Mouse (Mus musculus): ENCODE measurements around the gene Plppr2. TPM values are rescaled to one million over a fixed set of nuclear protein-coding genes. Genes with fewer than 3 reads are reported as not detected.

Plppr2 gene
- polyA plus RNA-seq, 2 experiments: 1.3 to 2.6 TPM

DNA sequence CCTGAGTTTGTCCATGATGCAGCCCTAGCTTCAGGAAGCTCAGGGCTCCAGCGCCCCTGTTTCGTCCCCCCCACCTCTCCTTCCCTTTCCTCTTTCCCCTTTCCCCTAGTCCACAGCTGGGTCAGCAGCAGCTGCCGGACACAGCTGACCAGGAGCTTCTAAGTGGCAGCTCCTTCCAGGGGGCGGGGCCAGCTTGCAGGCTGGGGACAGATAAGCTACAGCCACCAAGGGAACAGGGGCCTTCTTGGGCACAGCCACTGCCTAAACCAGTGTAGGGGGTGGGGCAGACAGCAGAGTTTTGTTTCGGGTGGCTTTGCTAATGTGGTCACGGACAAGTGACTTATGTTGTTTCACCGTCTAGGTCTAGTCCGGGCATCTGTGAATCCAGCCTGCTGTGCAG, 26.6 kb downstream of the Plppr2 start, which contains the start of gene Epor:
Gene Epor (minus strand): TSS at position 90 of the 400 bp plus-strand sequence.
- H3K9me3 ChIP-seq (ENCODE audit: control insufficient read depth, low read length): no peaks in the 10 kb centered on the region
- H3K27me3 ChIP-seq (ENCODE audit: control insufficient read depth, insufficient read depth, low read length): no peaks in the 10 kb centered on the region
- H3K4me1 ChIP-seq (replicated peaks; ENCODE audit: control insufficient read depth in 2 of 2, insufficient read depth in 2 of 2, low read length in 1 of 2): peaks cover 13 to 24% of the 10 kb centered on the region in 2 experiments
- H3K27ac ChIP-seq: peak within 1 kb of the TSS; percentile 95
- ATAC-seq (ENCODE audit: insufficient read depth) (peak; percentile 69), DNase-seq (ENCODE audit: low read depth in 3 of 3, low spot score in 3 of 3) (peak; percentile 80 to 81 (median 81))
- H3K9ac ChIP-seq (replicated peaks): peak within 1 kb of the TSS; percentile 99
- TF ChIP-seq EP300 (IDR thresholded peaks at IDR 0.05; ENCODE audit: low read depth): peak; percentile 48; the same call in 1 of the 2 replicates
- TF ChIP-seq CTCF (IDR thresholded peaks at IDR 0.05; ENCODE audit: low read depth): 0 out of 2 replicates have a peak, but pooled peaks have one; percentile 3
- H3K4me2 ChIP-seq (ENCODE audit: low read depth): peak within 1 kb of the TSS; percentile 71
- WGBS (ENCODE audit: insufficient replicate concordance): 7% methylated on average over 8 of the region's 8 CpGs
- peaks cover 37% of the 10 kb centered on the region for H3K36me3 ChIP-seq (replicated peaks; ENCODE audit: control insufficient read depth, insufficient read depth, low read depth)
- peak within 1 kb of the TSS; percentile 93 to 94 for H3K4me3 ChIP-seq (ENCODE audit: insufficient read depth in 1 of 2, low read depth in 2 of 2, low read length in 2 of 2)

GRCm38 (mm10) chr9:21968883-21969282, 32.0 kb downstream of the Plppr2 start:
- TF ChIP-seq CTCF (IDR thresholded peaks at IDR 0.05; ENCODE audit: low read depth) (no peak), EP300 (IDR thresholded peaks at IDR 0.05; ENCODE audit: low read depth) (no peak)
- no peak for DNase-seq (ENCODE audit: low read depth in 3 of 3, low spot score in 3 of 3)
- WGBS (ENCODE audit: insufficient replicate concordance): 29% methylated on average over 6 of the region's 6 CpGs

GRCm38 (mm10) chr9:21969304-21969703, 32.5 kb downstream of the Plppr2 start:
- Histone ChIP-seq H3K9ac (replicated peaks) (no peak overlapping the region), H3K4me1 (replicated peaks; ENCODE audit: control insufficient read depth in 2 of 2, insufficient read depth in 2 of 2, low read length in 1 of 2) (peaks cover under 1% of the 10 kb centered on the region in 2 experiments; a peak in 3 of 4 replicates), H3K9me3 (ENCODE audit: control insufficient read depth, low read length) (no peaks in the 10 kb centered on the region), H3K4me3 (ENCODE audit: insufficient read depth in 1 of 2, low read depth in 2 of 2, low read length in 2 of 2) (no peak overlapping the region), H3K27me3 (ENCODE audit: control insufficient read depth, insufficient read depth, low read length) (no peaks in the 10 kb centered on the region), H3K4me2 (ENCODE audit: low read depth) (no peak overlapping the region), H3K27ac (no peak overlapping the region), H3K36me3 (replicated peaks; ENCODE audit: control insufficient read depth, insufficient read depth, low read depth) (no peaks in the 10 kb centered on the region)
- WGBS (ENCODE audit: insufficient replicate concordance): 66% methylated on average over 4 of the region's 4 CpGs
- DNase-seq (ENCODE audit: low read depth in 3 of 3, low spot score in 3 of 3): no peak
- no peak for TF ChIP-seq CTCF (IDR thresholded peaks at IDR 0.05; ENCODE audit: low read depth)
- TF ChIP-seq EP300 (IDR thresholded peaks at IDR 0.05; ENCODE audit: low read depth): no peak
- no peak for ATAC-seq (ENCODE audit: insufficient read depth)

More at GRCm38 (mm10) chr9:21968883-21969282, 32.0 kb downstream of the Plppr2 start:
- Histone ChIP-seq H3K9ac (replicated peaks) (no peak overlapping the region), H3K27me3 (ENCODE audit: control insufficient read depth, insufficient read depth, low read length) (no peaks in the 10 kb centered on the region), H3K4me1 (replicated peaks; ENCODE audit: control insufficient read depth in 2 of 2, insufficient read depth in 2 of 2, low read length in 1 of 2) (peaks cover 4 to 5% of the 10 kb centered on the region in 2 experiments), H3K9me3 (ENCODE audit: control insufficient read depth, low read length) (no peaks in the 10 kb centered on the region), H3K4me3 (ENCODE audit: insufficient read depth in 1 of 2, low read depth in 2 of 2, low read length in 2 of 2) (no peak overlapping the region), H3K36me3 (replicated peaks; ENCODE audit: control insufficient read depth, insufficient read depth, low read depth) (no peaks in the 10 kb centered on the region), H3K27ac (no peak overlapping the region), H3K4me2 (ENCODE audit: low read depth) (no peak overlapping the region)
- no peak for ATAC-seq (ENCODE audit: insufficient read depth)

- Histone ChIP-seq H3K27me3 (ENCODE audit: control insufficient read depth, insufficient read depth, low read length) (peaks cover 5% of the 10 kb centered on the region), H3K27ac (no peak overlapping the region), H3K9me3 (ENCODE audit: control insufficient read depth, low read length) (no peaks in the 10 kb centered on the region), H3K4me3 (ENCODE audit: insufficient read depth in 1 of 2, low read depth in 2 of 2, low read length in 2 of 2) (no peak overlapping the region), H3K4me1 (replicated peaks; ENCODE audit: control insufficient read depth in 2 of 2, insufficient read depth in 2 of 2, low read length in 1 of 2) (no peaks in the 10 kb centered on the region), H3K9ac (replicated peaks) (no peak overlapping the region), H3K36me3 (replicated peaks; ENCODE audit: control insufficient read depth, insufficient read depth, low read depth) (no peaks in the 10 kb centered on the region), H3K4me2 (ENCODE audit: low read depth) (no peak overlapping the region)
- DNase-seq (ENCODE audit: low read depth in 3 of 3, low spot score in 3 of 3) (no peak), ATAC-seq (ENCODE audit: insufficient read depth) (no peak)
- WGBS (ENCODE audit: insufficient replicate concordance): 82% methylated on average over 10 of the region's 10 CpGs
- TF ChIP-seq CTCF (IDR thresholded peaks at IDR 0.05; ENCODE audit: low read depth) (no peak), EP300 (IDR thresholded peaks at IDR 0.05; ENCODE audit: low read depth) (no peak)
Observed at GRCm38 (mm10) chr9:21976626-21977175, 39.9 kb downstream of the Plppr2 start.

DNA sequence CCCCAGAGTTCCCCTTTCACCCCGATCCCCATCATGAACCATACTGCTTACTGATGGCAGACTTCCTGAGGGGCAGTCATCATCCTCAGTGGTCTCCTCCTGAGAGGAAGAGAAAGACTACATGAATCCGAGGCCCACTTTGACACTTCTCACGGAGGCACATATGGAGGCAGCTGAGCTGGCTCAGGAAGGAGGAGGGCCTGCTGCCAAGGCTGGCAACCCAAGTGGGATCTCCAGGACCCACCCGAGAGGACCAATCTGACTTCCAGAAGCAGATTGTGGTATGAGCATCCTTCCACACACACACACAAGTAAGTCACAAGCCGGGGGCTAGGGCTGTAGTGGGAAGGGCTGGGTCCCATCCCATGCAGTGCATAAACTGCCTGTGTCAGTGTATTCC, 40.5 kb downstream of the Plppr2 start:
- no peak overlapping the region for H3K4me3 ChIP-seq (ENCODE audit: insufficient read depth in 1 of 2, low read depth in 2 of 2, low read length in 2 of 2)
- no peaks in the 10 kb centered on the region for H3K36me3 ChIP-seq (replicated peaks; ENCODE audit: control insufficient read depth, insufficient read depth, low read depth)
- 75% methylated on average over 5 of the region's 5 CpGs for WGBS (ENCODE audit: insufficient replicate concordance)
- no peaks in the 10 kb centered on the region for H3K4me1 ChIP-seq (replicated peaks; ENCODE audit: control insufficient read depth in 2 of 2, insufficient read depth in 2 of 2, low read length in 1 of 2)
- H3K27me3 ChIP-seq (ENCODE audit: control insufficient read depth, insufficient read depth, low read length): peaks cover 5% of the 10 kb centered on the region
- ATAC-seq (ENCODE audit: insufficient read depth): no peak
- no peak for DNase-seq (ENCODE audit: low read depth in 3 of 3, low spot score in 3 of 3)
- no peak overlapping the region for H3K9ac ChIP-seq (replicated peaks)
- TF ChIP-seq CTCF (IDR thresholded peaks at IDR 0.05; ENCODE audit: low read depth) (no peak), EP300 (IDR thresholded peaks at IDR 0.05; ENCODE audit: low read depth) (no peak)
- no peak overlapping the region for H3K4me2 ChIP-seq (ENCODE audit: low read depth)
- no peak overlapping the region for H3K27ac ChIP-seq
- H3K9me3 ChIP-seq (ENCODE audit: control insufficient read depth, low read length): no peaks in the 10 kb centered on the region

Measured in liver, embryonic 14.5 days (tissue).